Mouse (Mus musculus): ENCODE measurements at regions not wholly inside any gene's neighbourhood (a gene's known extent, or its start where the extent isn't known, plus 50 kb on each side); places are given as distances from the start of the nearest gene placed in this dataset.

GRCm38 (mm10) chr15:24906957-24907356 is 506.6 kb downstream of the Basp1 start:
- TF ChIP-seq CTCF (IDR thresholded peaks at IDR 0.05; ENCODE audit: extremely low read depth, insufficient read depth, low read length) = no peak
- no peak for TF ChIP-seq POLR2A (IDR thresholded peaks at IDR 0.05; ENCODE audit: extremely low read depth, insufficient read depth, low read length)
